Mouse (Mus musculus) spleen, adult 2 months (tissue): Measurements from ENCODE around the gene Haspin. TPM values are rescaled to one million over a fixed set of nuclear protein-coding genes. Genes with fewer than 3 reads are reported as not detected.
"Not testable (repeated sequence)": the region's sequence is repeated elsewhere in the genome, so short reads cannot be mapped to it uniquely, and the experiment has no call there.

Experiments
- DNase-seq, 2 experiments: peaks; one replicate each; pipeline versions ENCODE4 v3.0.0 to v3.0.0-alpha.2; 2012 to 2021; ENCODE audit warnings: low spot score in 2 of 2, low read depth in 1 of 2
- H3K27ac ChIP-seq: fragments of 200-500 bp; 2 replicates; pipeline ENCODE4 v1.5.1; 2012; ENCODE audit warnings: low read length, inconsistent platforms; ENCODE audit not compliant: insufficient read depth
- H3K27me3 ChIP-seq: fragments of 200-500 bp; 2 replicates; pipeline ENCODE4 v1.6.1; 2012; ENCODE audit warnings: mild to moderate bottlenecking, moderate library complexity, low read length, inconsistent platforms; ENCODE audit not compliant: control insufficient read depth, insufficient read depth
- H3K36me3 ChIP-seq: fragments of 200-500 bp; 2 replicates; pipeline ENCODE4 v1.6.1; 2012; ENCODE audit warnings: mild to moderate bottlenecking, low read length, inconsistent platforms; ENCODE audit not compliant: control insufficient read depth, insufficient read depth
- H3K4me1 ChIP-seq: fragments of 200-500 bp; 2 replicates; pipeline ENCODE4 v1.6.1; 2011; ENCODE audit warnings: inconsistent platforms; ENCODE audit not compliant: control insufficient read depth, insufficient read depth, insufficient read length
- H3K4me3 ChIP-seq: fragments of 200-500 bp; 2 replicates; pipeline ENCODE4 v1.5.1; 2011; ENCODE audit warnings: mild to moderate bottlenecking, inconsistent platforms; ENCODE audit not compliant: insufficient read depth, insufficient read length; ENCODE audit errors: extremely low read depth
- CTCF ChIP-seq: fragments of 200-500 bp; IDR thresholded peaks from 2 replicates; pipeline ENCODE4 v1.5.1; 2011; ENCODE audit warnings: mild to moderate bottlenecking, inconsistent platforms; ENCODE audit not compliant: insufficient read depth, insufficient read length, insufficient replicate concordance; ENCODE audit errors: extremely low read depth
- POLR2A ChIP-seq: fragments of 200-500 bp; IDR thresholded peaks from 2 replicates; pipeline ENCODE4 v1.6.1; 2011; ENCODE audit warnings: low read depth, low read length, inconsistent platforms
- WGBS: fragments of 180-500 bp; shearing (Covaris S2); methylation state at CpG from one replicate; pipeline ENCODE4 v1.1.7; 2018; 5-methylcytosine and 5-hydroxymethylcytosine counted together
- polyA plus RNA-seq: library from polyadenylated mRNA; depleted of rRNA; stranded (reverse); fragments of >200 nt; gene quantifications from 2 replicates; pipeline ENCODE4 v1.2.3, GENCODE M21; 2012

Haspin gene
- polyA plus RNA-seq, 1 experiment, result 2.2 TPM

- TF ChIP-seq CTCF (no peak), POLR2A (no peak)
- Histone ChIP-seq H3K36me3 (no peaks in the 10 kb centered on the region), H3K4me1 (no peaks in the 10 kb centered on the region), H3K4me3 (no peak overlapping the region), H3K27ac (no peak overlapping the region), H3K27me3 (no peaks in the 10 kb centered on the region)
- no peak for DNase-seq
- WGBS, result 94% methylated on average over 6 of the region's 6 CpGs
Observed at GRCm38 (mm10) chr11:73126495-73126894, 11.6 kb downstream of the Haspin start.

GRCm38 (mm10) chr11:73111414-73111813 lies 26.7 kb downstream of the Haspin start:
- 88% methylated on average over 6 of the region's 6 CpGs for WGBS
- Histone ChIP-seq H3K27me3 (no peaks in the 10 kb centered on the region), H3K4me3 (no peak overlapping the region), H3K27ac (no peak overlapping the region), H3K4me1 (peaks cover 4% of the 10 kb centered on the region; the same call in 1 of the 2 replicates), H3K36me3 (no peaks in the 10 kb centered on the region)
- no peak for TF ChIP-seq POLR2A
- TF ChIP-seq CTCF, result no peak
- DNase-seq, result no peak

GRCm38 (mm10) chr11:73109941-73110340 lies 28.2 kb downstream of the Haspin start:
- H3K36me3 ChIP-seq, result no peaks in the 10 kb centered on the region
- DNase-seq, result no peak
- H3K4me3 ChIP-seq, result no peak overlapping the region
- no peak for TF ChIP-seq CTCF
- no peak for TF ChIP-seq POLR2A
- WGBS, result 83% methylated on average over 3 of the region's 3 CpGs
- H3K27ac ChIP-seq, result no peak overlapping the region
- H3K4me1 ChIP-seq, result peaks cover 4% of the 10 kb centered on the region; the same call in 1 of the 2 replicates
- H3K27me3 ChIP-seq, result no peaks in the 10 kb centered on the region

GRCm38 (mm10) chr11:73108898-73109625 lies 29.0 kb downstream of the Haspin start:
- Histone ChIP-seq H3K36me3 (no peaks in the 10 kb centered on the region), H3K4me1 (peaks cover 4% of the 10 kb centered on the region; the same call in 1 of the 2 replicates), H3K27me3 (no peaks in the 10 kb centered on the region), H3K4me3 (no peak overlapping the region), H3K27ac (no peak overlapping the region)
- no peak for TF ChIP-seq POLR2A
- TF ChIP-seq CTCF, result no peak
- DNase-seq, result no peak
- 77% methylated on average over 14 of the region's 14 CpGs for WGBS

GRCm38 (mm10) chr11:73108195-73108897 lies 29.7 kb downstream of the Haspin start:
- H3K4me1 ChIP-seq, result peaks cover 4% of the 10 kb centered on the region; the same call in 1 of the 2 replicates
- no peak overlapping the region for H3K4me3 ChIP-seq
- peak in 1 of 2 experiments; percentile 7 for DNase-seq
- no peaks in the 10 kb centered on the region for H3K36me3 ChIP-seq
- TF ChIP-seq POLR2A, result no peak
- TF ChIP-seq CTCF, result no peak
- no peaks in the 10 kb centered on the region for H3K27me3 ChIP-seq
- 39% methylated on average over 5 of the region's 5 CpGs for WGBS
- H3K27ac ChIP-seq, result 0 out of 2 replicates have a peak overlapping the region, but pooled peaks have one; percentile 2

GRCm38 (mm10) chr11:73107358-73107757 lies 30.7 kb downstream of the Haspin start:
- not testable (repeated sequence) for H3K27me3 ChIP-seq, H3K4me1 ChIP-seq, H3K4me3 ChIP-seq, H3K27ac ChIP-seq, H3K36me3 ChIP-seq
- DNase-seq, result peak in 1 of 2 experiments; percentile 26
- 55% methylated on average over 3 of the region's 3 CpGs for WGBS

GRCm38 (mm10) chr11:73105246-73105645 lies 32.8 kb downstream of the Haspin start:
- no peak overlapping the region for H3K27ac ChIP-seq
- no peaks in the 10 kb centered on the region for H3K36me3 ChIP-seq
- H3K4me1 ChIP-seq, result peaks cover 4% of the 10 kb centered on the region; the same call in 1 of the 2 replicates
- no peaks in the 10 kb centered on the region for H3K27me3 ChIP-seq
- DNase-seq, result no peak
- WGBS, result 30% methylated on average over 3 of the region's 3 CpGs
- TF ChIP-seq POLR2A, result no peak
- TF ChIP-seq CTCF, result no peak
- H3K4me3 ChIP-seq, result no peak overlapping the region
